Mouse (Mus musculus) embryonic stem cell, embryonic (primary cell): ENCODE data around the gene Gm3542.
"Not testable (repeated sequence)": the region's sequence is repeated elsewhere in the genome, so short reads cannot be mapped to it uniquely, and the experiment has no call there.

ENCODE experiments used
- CTCF ChIA-PET, 4 experiments: fragments of 300-600 bp in 2 of 4; fragments of 350-600 bp in 2 of 4; sonication (Branson Sonifier 250); formaldehyde crosslinking; loops; one replicate each; lab custom pipeline; 2022; ENCODE audit warnings: inconsistent platforms in 2 of 4; lab: Charles Lee
- POLR2A ChIA-PET, 4 experiments: fragments of 300-600 bp in 2 of 4; fragments of 350-600 bp in 2 of 4; sonication (Branson Sonifier 250); formaldehyde crosslinking; loops; one replicate each; lab custom pipeline; 2022; ENCODE audit warnings: antibody characterized with exemption in 4 of 4, inconsistent platforms in 1 of 4; lab: Charles Lee

Gm3542 gene

DNA sequence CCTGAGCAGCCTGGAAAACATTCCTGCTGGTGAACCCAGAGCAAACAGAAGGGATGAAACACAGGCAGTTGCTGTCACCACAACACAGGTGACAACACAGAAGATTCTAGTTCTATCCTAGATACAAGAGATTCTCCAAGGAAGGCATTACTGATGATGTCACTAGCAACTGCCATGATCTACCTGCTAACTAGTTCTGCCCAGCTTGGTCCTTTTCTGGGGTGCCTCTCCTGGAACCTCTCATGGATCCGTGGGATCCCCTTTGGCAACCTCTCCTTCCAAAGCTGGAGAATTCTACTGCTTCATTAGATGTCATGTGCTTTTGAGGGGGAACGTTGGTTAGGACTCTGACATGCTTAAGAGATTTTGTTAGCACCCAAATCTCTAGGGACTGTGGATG lies at the start of gene Gm3542:
TSS of gene Gm3542 (minus strand) at position 101 of the 400 bp plus-strand sequence.
- POLR2A ChIA-PET, CTCF ChIA-PET: not testable (repeated sequence)
